Mouse (Mus musculus) liver, postnatal 0 days (tissue): Measurements from ENCODE around the gene Paqr5. TPM values are rescaled to one million over a fixed set of nuclear protein-coding genes. Genes with fewer than 3 reads are reported as not detected.

Experiments
- ATAC-seq: fragments of 200-750 bp; cut with Nextera tagmentation; 2 replicates; pipeline ENCODE4 v1.8.0; 2017; ENCODE audit warnings: mild to moderate bottlenecking, moderate library complexity
- DNase-seq: peaks from one replicate; pipeline ENCODE4 v3.0.0-alpha.2; 2016
- H3K27ac ChIP-seq: fragments of 300-500 bp; sonication (generic); 2 replicates; pipeline ENCODE4 v1.5.1; 2014; ENCODE audit warnings: antibody characterized with exemption, moderate library complexity, mild to moderate bottlenecking, low read depth
- H3K27me3 ChIP-seq: fragments of 300-500 bp; sonication (generic); 2 replicates; pipeline ENCODE4 v1.6.1; 2014; ENCODE audit warnings: low read length, control low read depth, mixed read lengths; ENCODE audit not compliant: insufficient read depth
- H3K36me3 ChIP-seq: fragments of 300-500 bp; sonication (generic); replicated peaks from 2 replicates; pipeline ENCODE4 v1.6.1; 2014; ENCODE audit warnings: mild to moderate bottlenecking, control low read depth, low read length, moderate library complexity, mixed read lengths; ENCODE audit not compliant: insufficient read depth
- H3K4me1 ChIP-seq: fragments of 300-500 bp; sonication (generic); 2 replicates; pipeline ENCODE4 v1.6.1; 2014; ENCODE audit warnings: antibody characterized with exemption, mild to moderate bottlenecking, control low read depth; ENCODE audit not compliant: insufficient read depth
- H3K4me2 ChIP-seq: fragments of 300-500 bp; sonication (generic); 2 replicates; pipeline ENCODE4 v1.6.1; 2014; ENCODE audit warnings: low read depth, mild to moderate bottlenecking, low read length, moderate library complexity, mixed read lengths
- H3K4me3 ChIP-seq: fragments of 300-500 bp; sonication (generic); 2 replicates; pipeline ENCODE4 v1.5.1; 2014; ENCODE audit warnings: low read depth, low read length
- H3K9ac ChIP-seq: fragments of 300-500 bp; sonication (generic); replicated peaks from 2 replicates; pipeline ENCODE4 v1.6.1; 2014; ENCODE audit warnings: mild to moderate bottlenecking, moderate library complexity
- H3K9me3 ChIP-seq: fragments of 300-500 bp; sonication (generic); 2 replicates; pipeline ENCODE4 v1.6.1; 2016; ENCODE audit warnings: mild to moderate bottlenecking, control low read depth, low read length, mixed read lengths
- CTCF ChIP-seq: sonication (generic); IDR thresholded peaks from 2 replicates; pipeline ENCODE4 v1.5.1; 2016; ENCODE audit warnings: antibody characterized with exemption, low read depth
- EP300 ChIP-seq: IDR thresholded peaks from 2 replicates; pipeline ENCODE4 v1.6.1; 2016; ENCODE audit warnings: antibody characterized with exemption, low read depth, mild to moderate bottlenecking
- WGBS: fragments of 180-500 bp; shearing (Covaris S2); extraction: QIAGEN DNeasy Blood & Tissue Kit; methylation state at CpG from one replicate; pipeline ENCODE4 v1.1.7; 2014; ENCODE audit not compliant: insufficient replicate concordance; 5-methylcytosine and 5-hydroxymethylcytosine counted together
- polyA plus RNA-seq: library from polyadenylated mRNA; unstranded; fragments of >200 nt; fragmentation: Nextera tagmentation; extraction: Ambion mirVana; gene quantifications from 2 replicates; pipeline ENCODE4 v1.2.1, GENCODE M21; 2015

The Paqr5 gene
- polyA plus RNA-seq, 1 experiment from 2014 or later: 0.16 TPM

- Histone ChIP-seq H3K27me3 (no peaks in the 10 kb centered on the region), H3K9ac (no peak overlapping the region), H3K4me1 (no peaks in the 10 kb centered on the region), H3K4me2 (no peak overlapping the region), H3K4me3 (no peak overlapping the region), H3K9me3 (no peaks in the 10 kb centered on the region), H3K36me3 (no peaks in the 10 kb centered on the region), H3K27ac (no peak overlapping the region)
- TF ChIP-seq EP300 (no peak), CTCF (no peak)
- no peak for ATAC-seq
- no peak for DNase-seq
- WGBS: 71% methylated on average over 8 of the region's 8 CpGs
These were observed 22.5 kb upstream of the Paqr5 start for GRCm38 (mm10) chr9:62049166-62049565.

DNA sequence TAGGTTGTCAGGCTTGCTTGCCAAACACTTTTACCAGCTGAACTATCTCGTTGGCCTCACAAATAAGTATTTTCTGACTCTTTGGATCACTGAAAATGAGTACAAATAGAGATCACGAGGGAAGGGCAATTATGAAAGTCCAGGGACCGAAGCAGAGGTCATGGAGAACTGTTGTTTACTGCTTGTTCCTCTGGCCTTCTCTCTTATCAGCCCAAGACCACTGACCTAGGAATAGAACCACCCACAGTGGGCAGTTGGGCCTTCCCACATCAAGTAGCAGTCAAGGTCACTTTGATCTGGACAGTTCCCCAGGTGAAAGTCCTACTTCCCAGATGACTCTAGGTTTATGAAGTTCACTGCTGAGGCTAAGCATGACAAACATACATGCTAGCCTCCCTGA is 15.5 kb upstream of the Paqr5 start:
- no peaks in the 10 kb centered on the region for H3K4me1 ChIP-seq
- H3K27ac ChIP-seq: no peak overlapping the region
- H3K4me3 ChIP-seq: no peak overlapping the region
- no peak for ATAC-seq
- TF ChIP-seq EP300 (no peak), CTCF (no peak)
- no peak overlapping the region for H3K9ac ChIP-seq
- WGBS: 78% methylated on average over 3 of the region's 3 CpGs
- no peaks in the 10 kb centered on the region for H3K9me3 ChIP-seq
- H3K4me2 ChIP-seq: no peak overlapping the region
- DNase-seq: no peak
- H3K36me3 ChIP-seq: no peaks in the 10 kb centered on the region
- no peaks in the 10 kb centered on the region for H3K27me3 ChIP-seq

GRCm38 (mm10) chr9:62040008-62040608 is 13.5 kb upstream of the Paqr5 start:
- H3K27me3 ChIP-seq: no peaks in the 10 kb centered on the region
- no peak overlapping the region for H3K4me2 ChIP-seq
- H3K9me3 ChIP-seq: no peaks in the 10 kb centered on the region
- no peak overlapping the region for H3K4me3 ChIP-seq
- no peaks in the 10 kb centered on the region for H3K4me1 ChIP-seq
- DNase-seq: peak; percentile 87
- no peak overlapping the region for H3K9ac ChIP-seq
- peak; percentile 40; the same call in 1 of the 2 replicates for ATAC-seq
- no peak overlapping the region for H3K27ac ChIP-seq
- TF ChIP-seq CTCF: peak; percentile 95
- TF ChIP-seq EP300: no peak
- no peaks in the 10 kb centered on the region for H3K36me3 ChIP-seq
- 7% methylated on average over 20 of the region's 20 CpGs for WGBS

GRCm38 (mm10) chr9:62035806-62036205 is 9.2 kb upstream of the Paqr5 start:
- ATAC-seq: no peak
- no peak overlapping the region for H3K4me2 ChIP-seq
- H3K27me3 ChIP-seq: no peaks in the 10 kb centered on the region
- DNase-seq: no peak
- H3K9ac ChIP-seq: no peak overlapping the region
- H3K27ac ChIP-seq: no peak overlapping the region
- no peak overlapping the region for H3K4me3 ChIP-seq
- WGBS: 81% methylated on average over 1 of the region's 1 CpGs
- no peak for TF ChIP-seq EP300
- no peak for TF ChIP-seq CTCF
- H3K4me1 ChIP-seq: no peaks in the 10 kb centered on the region
- H3K9me3 ChIP-seq: no peaks in the 10 kb centered on the region
- no peaks in the 10 kb centered on the region for H3K36me3 ChIP-seq

GRCm38 (mm10) chr9:62032206-62032605 is 5.5 kb upstream of the Paqr5 start:
- no peak overlapping the region for H3K4me2 ChIP-seq
- H3K9ac ChIP-seq: no peak overlapping the region
- 83% methylated on average over 3 of the region's 3 CpGs for WGBS
- no peaks in the 10 kb centered on the region for H3K4me1 ChIP-seq
- no peaks in the 10 kb centered on the region for H3K36me3 ChIP-seq
- no peak for ATAC-seq
- H3K27me3 ChIP-seq: peaks cover 2% of the 10 kb centered on the region; the same call in 1 of the 2 replicates
- TF ChIP-seq CTCF (no peak), EP300 (no peak)
- H3K9me3 ChIP-seq: no peaks in the 10 kb centered on the region
- no peak overlapping the region for H3K4me3 ChIP-seq
- H3K27ac ChIP-seq: no peak overlapping the region
- DNase-seq: no peak

- H3K9ac ChIP-seq: no peak overlapping the region
- peaks cover 21% of the 10 kb centered on the region; the same call in 1 of the 2 replicates for H3K27me3 ChIP-seq
- 43% methylated on average over 3 of the region's 3 CpGs for WGBS
- no peak overlapping the region for H3K4me3 ChIP-seq
- H3K4me1 ChIP-seq: peaks cover 9% of the 10 kb centered on the region; the same call in 1 of the 2 replicates
- no peaks in the 10 kb centered on the region for H3K36me3 ChIP-seq
- TF ChIP-seq EP300 (no peak), CTCF (no peak)
- no peak overlapping the region for H3K4me2 ChIP-seq
- ATAC-seq (no peak), DNase-seq (no peak)
- H3K9me3 ChIP-seq: no peaks in the 10 kb centered on the region
- H3K27ac ChIP-seq: no peak overlapping the region
These were observed 1.4 kb upstream of the Paqr5 start for GRCm38 (mm10) chr9:62028072-62028471.
